14 mouse cellular contexts compared by ENCODE assay signal in genomic region chr12:15937443-15938237, GRCm38 (mm10).
DNase-seq lines count a peak whose midpoint lies in the region; ATAC-seq and TF ChIP-seq lines count a peak whose summit lies in the region.
"Had no signal": no experiment of that assay in that cellular context is flagged by ENCODE, and none has a peak within 500 bp of the region (broad histone marks: within the 10 kb centered on the region; RNA-seq: fewer than 3 reads in every experiment).

No protein-coding gene starts in this region.

- DNase-seq in hindbrain, embryonic 14.5 days (ENCODE audit: low spot score): no peak
- DNase-seq in hindbrain, postnatal 0 days (ENCODE audit: low spot score): no peak
- peak; percentile 69 for DNase-seq in forelimb bud, embryonic 11.5 days (ENCODE audit: low read depth, low spot score)
- peak; percentile 32 for DNase-seq in limb, embryonic 10.5 days (ENCODE audit: low spot score)
- DNase-seq in layer of hippocampus, postnatal 36 days: no peak
- DNase-seq in cerebellum, postnatal 25 days: no peak

- H3K9ac ChIP-seq in hindbrain, embryonic 14.5 days: no peak overlapping the region
- H3K9ac ChIP-seq in hindbrain, postnatal 0 days (replicated peaks; ENCODE audit: low read length): no peak overlapping the region
- H3K9ac ChIP-seq in neural tube, embryonic 15.5 days (replicated peaks): no peak overlapping the region
- H3K9ac ChIP-seq: heart, embryonic 12.5 days; liver, embryonic 15.5 days had no signal

- TF ChIP-seq CTCF in hindbrain, postnatal 0 days (IDR thresholded peaks at IDR 0.05; ENCODE audit: low read depth): no peak

- H3K9me3 ChIP-seq in hindbrain, embryonic 14.5 days (ENCODE audit: control insufficient read depth, low read length): no peaks in the 10 kb centered on the region
- H3K9me3 ChIP-seq in hindbrain, postnatal 0 days (ENCODE audit: low read length): no peaks in the 10 kb centered on the region
- no peaks in the 10 kb centered on the region for H3K9me3 ChIP-seq in limb, embryonic 10.5 days (replicated peaks)
- H3K9me3 ChIP-seq in neural tube, embryonic 15.5 days (replicated peaks): no peaks in the 10 kb centered on the region
- H3K9me3 ChIP-seq: heart, embryonic 12.5 days; liver, embryonic 15.5 days had no signal

- no peak overlapping the region for H3K4me3 ChIP-seq in hindbrain, embryonic 14.5 days (replicated peaks; ENCODE audit: low read length)
- no peak overlapping the region for H3K4me3 ChIP-seq in hindbrain, postnatal 0 days (ENCODE audit: low read length)
- no peak overlapping the region for H3K4me3 ChIP-seq in limb, embryonic 10.5 days
- H3K4me3 ChIP-seq in neural tube, embryonic 15.5 days (replicated peaks): no peak overlapping the region
- H3K4me3 ChIP-seq: erythroblast, embryonic 14.5 days; heart, embryonic 12.5 days; layer of hippocampus, adult 2 months; liver, embryonic 15.5 days had no signal

- H3K4me1 ChIP-seq in hindbrain, embryonic 14.5 days (replicated peaks; ENCODE audit: control insufficient read depth, insufficient read depth, low read length): no peaks in the 10 kb centered on the region
- no peaks in the 10 kb centered on the region for H3K4me1 ChIP-seq in hindbrain, postnatal 0 days (ENCODE audit: insufficient read depth, low read length)
- peaks cover 10% of the 10 kb centered on the region for H3K4me1 ChIP-seq in limb, embryonic 10.5 days
- H3K4me1 ChIP-seq in neural tube, embryonic 15.5 days: peaks cover 3% of the 10 kb centered on the region; the same call in 1 of the 2 replicates
- H3K4me1 ChIP-seq: liver, embryonic 15.5 days had no signal

- H3K36me3 ChIP-seq in hindbrain, embryonic 14.5 days (replicated peaks; ENCODE audit: control insufficient read depth, insufficient read depth): no peaks in the 10 kb centered on the region
- no peaks in the 10 kb centered on the region for H3K36me3 ChIP-seq in hindbrain, postnatal 0 days (ENCODE audit: insufficient read depth, low read length)
- no peaks in the 10 kb centered on the region for H3K36me3 ChIP-seq in limb, embryonic 10.5 days
- H3K36me3 ChIP-seq in neural tube, embryonic 15.5 days: no peaks in the 10 kb centered on the region
- H3K36me3 ChIP-seq: heart, embryonic 12.5 days; liver, embryonic 15.5 days had no signal

- no peak overlapping the region for H3K4me2 ChIP-seq in hindbrain, embryonic 14.5 days (replicated peaks)
- H3K4me2 ChIP-seq in hindbrain, postnatal 0 days (ENCODE audit: low read depth, low read length): no peak overlapping the region
- no peak overlapping the region for H3K4me2 ChIP-seq in neural tube, embryonic 15.5 days
- H3K4me2 ChIP-seq: heart, embryonic 12.5 days; liver, embryonic 15.5 days had no signal

- no peak overlapping the region for H3K27ac ChIP-seq in hindbrain, embryonic 14.5 days
- no peak overlapping the region for H3K27ac ChIP-seq in hindbrain, postnatal 0 days
- H3K27ac ChIP-seq in limb, embryonic 10.5 days: peak overlapping the region; percentile 30; the same call in 1 of the 2 replicates
- H3K27ac ChIP-seq in neural tube, embryonic 15.5 days (replicated peaks): no peak overlapping the region; the same call in 1 of the 2 replicates
- H3K27ac ChIP-seq: layer of hippocampus, adult 2 months; liver, embryonic 15.5 days had no signal

- 46% methylated on average over 8 of the region's 8 CpGs for WGBS in hindbrain, embryonic 14.5 days
- WGBS in hindbrain, postnatal 0 days: 54% methylated on average over 8 of the region's 8 CpGs
- WGBS in limb, embryonic 10.5 days: 33% methylated on average over 8 of the region's 8 CpGs
- 30% methylated on average over 8 of the region's 8 CpGs for WGBS in neural tube, embryonic 15.5 days

- no peaks in the 10 kb centered on the region for H3K27me3 ChIP-seq in hindbrain, embryonic 14.5 days (ENCODE audit: control insufficient read depth, insufficient read depth, low read length)
- no peaks in the 10 kb centered on the region for H3K27me3 ChIP-seq in hindbrain, postnatal 0 days (ENCODE audit: insufficient read depth, low read length)
- no peaks in the 10 kb centered on the region for H3K27me3 ChIP-seq in limb, embryonic 10.5 days (ENCODE audit: low read depth, poor library complexity, severe bottlenecking)
- no peaks in the 10 kb centered on the region for H3K27me3 ChIP-seq in neural tube, embryonic 15.5 days (replicated peaks)
- H3K27me3 ChIP-seq: heart, embryonic 12.5 days; liver, embryonic 15.5 days had no signal

- peak; percentile 55; the same call in 1 of the 2 replicates for ATAC-seq in hindbrain, embryonic 14.5 days (ENCODE audit: low FRiP score)
- ATAC-seq in hindbrain, postnatal 0 days: no peak
- ATAC-seq in neural tube, embryonic 15.5 days (ENCODE audit: low FRiP score): peak; percentile 55
- no peak for ATAC-seq in erythroid progenitor cell, adult 5-6 weeks (replicated peaks; ENCODE audit: low FRiP score, poor library complexity, severe bottlenecking)
- ATAC-seq: activated CD4-positive, CD25-positive, alpha-beta regulatory T cell, adult 4 months; CD4-positive, CD25-positive, alpha-beta regulatory T cell, adult 4 months had no signal

Comparison
In these comparisons a context has a peak if more than half of its experiments do, and no peak if none do; other contexts are left out.
1. ATAC-seq: peak in hindbrain, embryonic 14.5 days (single experiment) and neural tube, embryonic 15.5 days (single experiment); none in hindbrain, postnatal 0 days (single experiment) and erythroid progenitor cell, adult 5-6 weeks (single experiment).
2. DNase-seq: peak in forelimb bud, embryonic 11.5 days (single experiment) and limb, embryonic 10.5 days (single experiment); none in hindbrain, embryonic 14.5 days (single experiment), hindbrain, postnatal 0 days (single experiment), layer of hippocampus, postnatal 36 days (0 of 2) and cerebellum, postnatal 25 days (0 of 2).